Mouse (Mus musculus): ENCODE results near the gene Tars. TPM values are rescaled to one million over a fixed set of nuclear protein-coding genes. Genes with fewer than 3 reads are reported as not detected.

The Tars gene
- 55.3 TPM for total RNA-seq (2023)

GRCm38 (mm10) chr15:11399356-11400067, at the start of gene Tars:
Gene Tars (minus strand): TSS chr15:11399665.

All from CD4-positive naive resting alpha-beta T cell, adult 76 days (primary cell).